Mouse (Mus musculus): Measurements from ENCODE around the gene Prickle2.

The Prickle2 gene

DNA sequence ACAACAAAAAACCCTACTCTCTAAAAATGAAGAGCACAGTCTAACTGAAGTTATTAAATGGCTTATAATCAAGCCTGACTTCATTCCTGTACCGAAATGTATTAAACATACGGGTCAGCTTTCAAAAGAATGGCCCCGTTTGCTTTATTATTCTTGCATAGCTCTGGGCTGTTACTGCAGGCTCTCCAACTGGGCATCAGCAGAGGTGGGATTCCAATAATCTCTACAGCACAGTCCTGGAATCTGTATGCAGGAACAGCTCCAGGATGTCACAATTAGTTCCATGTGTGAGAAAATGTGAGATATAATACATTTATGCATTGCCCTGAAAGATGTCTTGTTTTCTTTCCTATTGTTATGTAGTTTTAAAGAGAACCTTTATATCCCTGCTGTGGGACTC is 38.4 kb downstream of the Prickle2 start:
- in situ Hi-C loops (cut with MboI, MseI), result no loop called here

DNA sequence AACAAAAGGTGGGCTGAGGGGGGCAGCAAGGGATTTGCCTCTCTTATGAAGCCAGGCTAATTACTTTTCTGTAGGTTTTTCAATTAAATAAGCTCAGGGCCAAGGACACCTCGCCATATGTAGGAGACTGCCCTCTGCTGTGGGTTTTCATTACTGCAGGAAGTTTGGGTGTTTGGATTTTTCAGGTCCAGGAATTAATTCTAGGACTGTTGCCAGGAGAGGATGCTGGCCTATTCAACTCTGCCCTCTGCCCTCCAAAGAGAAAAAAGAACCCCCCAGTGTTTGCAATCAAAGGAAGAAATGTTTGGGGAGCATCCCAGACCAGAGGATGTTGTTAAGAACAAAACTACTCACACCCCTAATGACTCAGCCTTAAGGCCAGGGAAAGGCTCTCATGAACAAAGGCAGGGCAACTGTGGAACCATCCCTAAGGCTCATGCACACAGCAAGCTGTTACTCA is 40.4 kb downstream of the Prickle2 start:
- in situ Hi-C loops (cut with MboI, MseI), result no loop called here

DNA sequence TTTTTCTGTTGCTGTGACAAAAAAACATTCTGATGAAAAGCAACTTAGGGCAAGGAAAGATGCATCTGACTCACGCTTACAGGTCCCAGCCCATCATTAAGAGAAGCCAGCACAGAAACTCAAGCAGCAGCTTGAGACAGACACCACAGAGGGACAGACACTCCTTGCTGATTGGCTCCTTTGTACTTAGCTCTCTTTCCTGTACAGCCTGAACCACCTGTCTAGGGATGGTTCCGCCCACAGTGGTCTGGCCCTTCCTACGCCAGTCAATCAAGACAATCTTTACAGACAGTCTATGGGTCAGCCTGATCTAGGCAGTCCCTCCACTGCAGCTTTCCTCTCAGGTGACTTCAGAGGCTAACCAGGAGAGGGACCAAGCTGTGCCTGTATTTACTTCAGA is 42.1 kb downstream of the Prickle2 start:
- in situ Hi-C loops (cut with MboI, MseI), result no loop called here

DNA sequence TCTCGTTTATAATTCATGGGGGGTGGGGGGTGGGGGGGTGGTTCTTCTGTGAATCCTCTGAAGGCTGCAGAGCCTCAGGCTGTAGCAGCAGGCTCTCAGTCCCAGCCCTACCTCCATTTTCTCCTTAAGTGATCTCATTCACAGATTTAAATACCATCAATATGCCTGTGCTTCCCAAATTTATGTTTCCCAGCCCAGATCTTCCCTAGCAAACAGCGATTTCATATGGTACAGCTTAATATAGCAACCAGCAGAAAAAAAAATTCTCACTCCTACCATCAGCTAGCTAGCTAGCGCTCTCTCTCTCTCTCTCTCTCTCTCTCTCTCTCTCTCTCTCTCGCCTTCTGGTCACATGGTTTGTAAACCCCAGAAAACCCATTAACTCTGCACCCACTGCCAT is 42.5 kb downstream of the Prickle2 start:
- in situ Hi-C loops (cut with MboI, MseI), result no loop called here

DNA sequence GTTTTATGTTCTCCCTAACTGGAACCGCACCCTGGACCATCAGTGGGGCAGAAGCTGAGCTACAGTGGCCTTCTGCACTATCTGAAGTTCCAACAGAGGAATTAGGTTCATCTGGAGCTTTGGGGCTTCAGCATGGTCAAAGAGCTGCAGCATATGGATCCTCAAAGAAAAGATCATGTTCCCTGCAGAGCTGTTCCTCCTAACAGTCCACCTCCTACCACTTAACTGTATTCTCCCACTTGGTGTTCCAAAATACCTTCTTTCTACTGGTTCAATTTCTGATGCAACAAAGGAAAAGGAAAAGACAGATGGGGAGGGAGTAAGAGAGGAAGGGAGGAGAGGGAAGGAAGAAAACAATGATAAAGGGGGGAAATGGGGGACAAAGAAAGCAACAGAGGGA is 56.9 kb downstream of the Prickle2 start:
- in situ Hi-C loops (cut with MboI, MseI), result no loop called here

DNA sequence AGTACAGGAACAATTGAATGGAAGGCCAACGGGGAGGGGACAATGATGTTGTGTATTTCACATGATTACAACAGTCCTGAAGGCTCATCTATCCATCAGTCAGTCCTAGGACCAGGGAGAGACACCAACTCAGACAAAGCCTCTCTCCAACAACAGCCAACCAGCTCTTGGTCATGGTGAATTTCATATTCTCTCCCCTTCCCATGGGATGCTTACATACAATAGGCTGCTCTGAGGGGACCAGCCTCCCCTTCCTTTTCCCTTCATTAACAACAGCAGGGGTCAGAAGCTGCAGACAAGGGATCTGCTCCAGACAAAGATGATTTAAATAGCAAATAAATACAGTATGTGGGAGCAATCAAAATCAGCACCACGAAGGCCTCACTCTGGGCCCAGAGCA is 57.4 kb downstream of the Prickle2 start:
- in situ Hi-C loops (cut with MboI, MseI), result no loop called here

DNA sequence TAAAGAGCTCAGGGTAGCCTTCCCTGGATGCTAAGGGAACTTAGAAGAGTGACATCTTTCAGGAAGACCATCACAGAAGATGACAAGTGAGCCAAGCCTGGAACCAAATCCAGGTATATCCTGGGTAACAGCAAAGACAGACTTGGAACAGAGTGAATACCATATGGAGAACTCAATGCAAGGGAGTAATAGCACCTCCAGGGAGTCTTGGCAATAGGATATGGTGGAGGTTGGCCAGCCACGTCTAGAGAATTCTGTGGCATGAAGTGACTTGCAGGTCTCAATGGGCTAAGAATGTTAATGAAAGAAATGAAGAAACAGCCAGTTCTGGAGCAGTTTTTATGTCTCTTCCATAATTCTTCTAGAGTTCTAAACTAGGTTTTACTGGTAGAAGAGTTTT is 63.0 kb downstream of the Prickle2 start:
- in situ Hi-C loops (cut with MboI, MseI), result no loop called here

DNA sequence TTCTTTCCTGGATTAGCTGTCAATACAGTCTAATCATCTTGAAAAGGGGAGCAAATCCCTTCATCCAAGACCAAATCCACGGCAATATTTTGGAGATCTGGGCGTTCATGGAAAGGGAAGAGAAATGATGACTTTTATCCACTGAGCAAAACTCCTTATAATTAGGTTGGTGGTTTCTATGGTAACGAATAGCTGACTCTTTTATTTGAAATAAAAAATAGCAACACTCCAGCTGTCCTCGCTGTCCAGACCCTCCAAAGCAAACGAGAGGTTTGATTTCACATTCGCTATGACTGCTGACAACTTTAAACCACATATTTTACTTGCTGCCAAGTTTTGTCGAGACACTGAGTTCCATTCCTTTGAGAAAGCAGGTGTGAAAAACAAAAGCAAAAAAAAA is 64.0 kb downstream of the Prickle2 start:
- in situ Hi-C loops (cut with MboI, MseI), result no loop called here

DNA sequence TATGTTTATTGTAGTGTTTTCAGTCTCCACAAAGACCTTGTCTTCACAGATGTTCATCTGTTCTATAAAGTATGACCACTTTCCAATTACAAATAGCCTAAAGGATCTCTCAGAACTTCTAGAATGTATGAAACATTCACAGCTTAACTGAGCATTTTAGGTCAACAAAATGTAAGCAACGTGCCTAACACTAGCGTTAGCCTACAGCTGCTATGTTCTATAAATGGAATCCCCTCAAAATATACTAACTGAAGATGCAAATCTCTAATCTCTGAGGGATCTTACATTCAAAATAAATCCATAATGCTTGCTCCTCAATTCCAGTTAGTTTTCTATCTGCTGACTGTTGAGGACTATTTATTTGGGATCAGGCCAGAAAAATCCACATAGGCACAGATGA is 65.1 kb downstream of the Prickle2 start:
- in situ Hi-C loops (cut with MboI, MseI), result no loop called here

DNA sequence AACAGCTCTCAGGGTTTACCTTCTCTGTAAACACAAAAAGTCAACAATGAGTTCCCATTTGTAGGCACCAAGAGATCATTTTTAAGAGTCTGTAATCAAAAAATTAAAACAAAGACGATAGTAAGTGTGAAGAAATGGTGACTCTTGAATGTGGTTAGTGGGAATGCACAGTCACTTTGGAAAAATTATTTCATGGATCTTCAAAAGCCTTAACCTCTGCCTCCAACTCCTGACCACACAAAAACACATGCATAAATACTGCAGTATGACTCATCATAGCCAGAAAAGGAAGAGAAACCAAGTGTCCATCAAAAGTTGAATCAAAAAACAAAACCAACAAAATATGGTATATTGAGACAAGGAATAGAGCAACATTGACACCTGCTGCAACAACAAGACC is 69.5 kb downstream of the Prickle2 start:
- in situ Hi-C loops (cut with MboI, MseI), result no loop called here

DNA sequence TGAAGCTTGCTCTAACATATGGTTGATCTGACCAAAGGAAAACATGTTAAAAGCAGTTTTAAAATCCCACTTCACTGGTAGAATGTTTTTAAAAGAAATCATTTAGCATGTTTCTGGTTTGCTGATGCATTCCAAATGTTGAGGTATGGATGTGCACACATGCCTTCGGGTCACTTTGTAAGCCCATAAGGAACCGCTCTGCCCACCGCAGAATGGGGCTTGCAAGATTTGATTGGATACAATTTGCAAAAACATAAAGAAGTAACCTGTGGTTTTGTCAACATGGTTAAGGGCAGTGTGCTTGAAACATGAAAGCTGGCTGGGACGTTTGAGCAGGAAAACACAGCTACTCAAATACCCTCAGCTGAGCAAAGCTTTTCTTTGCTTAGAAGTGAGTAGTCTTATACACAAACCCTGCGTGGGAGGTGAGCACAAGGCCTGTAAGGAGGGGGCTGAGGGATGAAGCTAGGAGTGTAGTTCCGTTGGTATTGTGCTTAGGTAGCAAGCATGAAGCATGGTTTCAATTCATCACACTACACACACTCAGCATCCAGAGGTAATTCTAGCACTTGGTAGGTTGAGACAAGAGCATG is 71.0 kb downstream of the Prickle2 start:
- in situ Hi-C loops (cut with MboI, MseI), result no loop called here

DNA sequence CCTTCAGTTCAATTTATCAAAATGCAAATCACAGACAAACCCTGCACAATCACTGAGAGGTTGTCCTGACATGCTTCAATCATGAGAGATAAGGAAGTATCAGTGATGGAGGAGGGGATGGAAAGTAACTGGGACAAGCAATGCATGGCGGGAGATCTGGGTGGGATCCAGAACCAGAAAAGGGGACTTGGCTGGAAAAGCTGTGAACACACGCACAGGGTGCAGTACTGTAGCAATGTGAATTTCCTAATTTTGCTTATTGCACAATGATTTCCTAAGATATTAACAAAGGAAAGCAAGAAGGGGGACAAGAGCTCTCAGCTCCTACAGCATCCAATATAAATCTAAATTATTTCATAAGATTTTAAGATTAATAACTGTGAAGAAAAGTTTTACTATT is 75.0 kb downstream of the Prickle2 start:
- in situ Hi-C loops (cut with MboI, MseI), result no loop called here

DNA sequence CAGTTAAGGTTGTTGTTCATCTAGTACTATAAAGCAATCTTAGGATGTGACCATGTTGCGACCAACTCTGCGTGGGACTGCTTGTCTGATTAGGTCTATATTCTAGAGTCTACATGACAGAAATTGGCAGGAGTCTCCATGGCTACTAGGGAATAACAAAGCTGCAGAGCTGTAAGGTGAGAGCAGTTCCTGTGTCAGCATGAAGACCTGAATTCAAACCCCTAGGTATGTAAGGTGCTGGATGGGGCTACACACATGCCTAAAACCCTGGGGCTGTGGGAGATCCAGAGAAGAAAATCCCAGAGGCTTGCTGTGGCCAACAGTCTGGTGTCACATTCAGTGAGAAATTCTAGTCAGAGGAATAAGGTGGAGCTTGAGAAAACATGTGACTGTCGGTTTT is 78.2 kb downstream of the Prickle2 start:
- in situ Hi-C loops (cut with MboI, MseI), result no loop called here

DNA sequence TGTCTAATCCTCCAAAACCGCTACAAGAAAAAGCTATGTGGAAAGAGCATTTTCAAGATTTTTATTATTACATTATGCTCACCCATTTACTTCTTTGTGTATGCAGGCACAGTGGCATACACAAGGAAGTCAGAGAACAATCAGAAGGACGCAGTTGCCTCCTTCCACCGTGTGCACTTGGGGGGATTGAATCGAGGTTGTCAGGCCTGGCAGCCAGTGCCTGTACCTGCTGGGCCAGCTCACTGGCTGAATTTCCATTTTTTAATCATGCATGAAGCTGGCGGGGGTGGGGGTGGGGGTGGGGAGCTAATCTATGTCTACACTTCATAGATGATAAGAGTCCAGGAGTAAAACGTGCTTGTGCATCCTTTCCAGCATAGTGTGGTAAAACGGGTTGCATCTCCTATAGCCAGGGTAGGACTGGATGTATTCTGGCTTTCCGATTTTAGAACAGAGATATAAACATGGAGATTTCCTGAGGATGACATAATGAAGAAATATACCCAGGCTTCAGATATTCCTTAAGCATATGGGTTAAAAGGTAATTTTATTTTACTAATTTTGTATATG is 78.8 kb downstream of the Prickle2 start:
- in situ Hi-C loops (cut with MboI, MseI), result no loop called here

DNA sequence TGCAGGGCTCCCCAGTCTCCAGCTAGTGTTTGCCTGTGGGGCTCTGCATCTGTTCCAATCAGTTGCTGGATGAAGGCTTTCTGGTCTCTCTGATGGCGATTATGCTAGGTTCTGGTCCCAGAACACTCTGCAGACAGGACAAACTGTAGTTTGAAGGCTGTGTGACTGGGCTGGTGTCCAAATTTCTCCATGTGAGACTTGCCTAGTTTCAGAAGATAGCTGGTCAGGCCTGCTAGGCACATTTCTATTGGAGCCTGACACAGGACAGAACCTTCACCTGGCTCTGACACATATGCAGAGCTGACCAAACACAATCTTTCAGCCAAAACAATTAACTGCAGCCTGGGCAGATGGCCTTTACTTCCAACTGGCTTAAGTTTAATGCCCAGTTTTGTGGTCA is 80.0 kb downstream of the Prickle2 start:
- in situ Hi-C loops (cut with MboI, MseI), result no loop called here

DNA sequence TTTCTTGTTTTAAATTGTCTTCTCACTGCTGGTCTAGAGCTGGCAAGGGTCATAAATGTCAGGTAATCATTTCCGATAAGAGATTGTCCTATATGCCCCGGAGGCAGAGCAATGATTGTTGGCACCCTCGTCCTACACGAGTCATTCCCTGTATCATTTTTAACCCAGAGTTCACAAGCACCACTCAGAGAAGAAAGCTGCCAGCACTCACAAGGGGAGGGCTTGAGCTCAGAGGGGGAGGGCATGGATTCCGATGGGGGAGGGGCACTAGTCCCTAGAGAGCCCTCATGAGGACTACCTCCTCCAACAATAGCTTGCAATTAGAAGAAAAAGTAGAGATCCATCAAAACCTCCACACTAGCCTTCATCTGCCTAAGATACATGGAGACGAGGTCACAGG is 81.6 kb downstream of the Prickle2 start:
- in situ Hi-C loops (cut with MboI, MseI), result no loop called here

DNA sequence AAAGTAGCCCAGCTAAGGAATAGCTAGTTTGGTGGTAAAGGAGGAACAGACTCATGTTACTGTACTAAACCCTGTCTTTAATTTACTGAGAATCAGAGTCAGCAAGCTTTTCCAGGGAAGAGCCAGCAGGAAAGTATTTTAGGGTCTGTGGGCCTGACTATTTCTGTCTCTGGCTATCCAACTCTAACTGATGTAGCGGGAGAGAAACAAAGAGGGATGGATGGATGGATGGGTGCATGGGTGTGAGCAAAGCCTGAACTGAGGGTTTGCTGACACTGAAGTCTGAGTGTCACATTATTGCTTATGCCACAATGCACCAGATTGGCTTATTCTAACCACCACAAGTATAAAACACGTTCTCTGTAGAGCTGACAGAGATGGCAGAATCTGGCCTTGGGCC is 88.8 kb downstream of the Prickle2 start:
- in situ Hi-C loops (cut with MboI, MseI), result no loop called here

DNA sequence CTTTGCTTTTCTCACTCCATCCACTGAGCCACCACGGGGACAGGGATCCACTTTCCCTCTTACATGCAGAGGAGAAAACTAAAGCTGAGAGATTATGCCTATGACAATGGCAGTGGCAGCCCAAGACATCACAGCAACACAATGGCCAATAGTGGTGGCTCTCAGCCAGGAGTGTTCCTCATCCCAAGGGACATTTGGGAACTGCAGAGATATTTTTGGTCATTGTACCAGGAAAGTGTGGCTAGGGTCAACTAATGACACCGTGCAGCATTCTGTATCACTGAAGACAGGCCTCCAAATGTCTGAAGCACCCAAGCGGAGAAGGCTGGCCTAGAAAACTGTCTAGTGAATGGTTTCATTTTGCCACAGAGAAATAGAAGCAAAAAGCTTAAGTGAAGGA is 91.2 kb downstream of the Prickle2 start:
- in situ Hi-C loops (cut with MboI, MseI), result no loop called here

DNA sequence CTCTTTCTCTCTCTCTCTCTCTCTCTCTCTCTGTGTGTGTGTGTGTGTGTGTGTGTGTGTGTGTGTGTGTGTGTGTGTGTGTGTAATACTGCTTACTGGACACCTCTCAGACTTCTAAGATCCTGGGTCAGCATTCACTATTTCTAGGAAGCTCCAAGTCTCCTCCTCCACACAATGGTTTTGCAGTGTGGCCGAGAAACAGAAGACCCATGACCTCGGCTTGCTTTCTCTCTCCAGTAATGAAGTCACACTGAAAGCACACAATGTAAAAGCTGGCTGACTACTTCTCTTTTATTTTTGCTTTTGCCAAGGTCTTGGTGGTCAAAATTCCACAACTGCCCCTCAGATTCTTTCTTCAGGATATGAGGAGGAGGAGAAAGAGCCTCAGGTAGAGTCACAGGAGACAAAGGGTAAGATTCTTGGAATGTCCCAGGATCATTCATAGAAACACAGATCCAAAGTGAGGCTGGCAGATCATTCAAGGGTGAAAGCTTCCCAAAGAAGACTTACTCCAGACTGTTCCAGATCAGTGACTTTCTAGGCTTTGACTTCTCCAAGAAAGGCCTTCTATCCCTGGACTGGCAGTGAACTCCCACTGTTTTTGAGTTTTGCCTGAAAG is 93.7 kb downstream of the Prickle2 start:
- in situ Hi-C loops (cut with MboI, MseI), result no loop called here

DNA sequence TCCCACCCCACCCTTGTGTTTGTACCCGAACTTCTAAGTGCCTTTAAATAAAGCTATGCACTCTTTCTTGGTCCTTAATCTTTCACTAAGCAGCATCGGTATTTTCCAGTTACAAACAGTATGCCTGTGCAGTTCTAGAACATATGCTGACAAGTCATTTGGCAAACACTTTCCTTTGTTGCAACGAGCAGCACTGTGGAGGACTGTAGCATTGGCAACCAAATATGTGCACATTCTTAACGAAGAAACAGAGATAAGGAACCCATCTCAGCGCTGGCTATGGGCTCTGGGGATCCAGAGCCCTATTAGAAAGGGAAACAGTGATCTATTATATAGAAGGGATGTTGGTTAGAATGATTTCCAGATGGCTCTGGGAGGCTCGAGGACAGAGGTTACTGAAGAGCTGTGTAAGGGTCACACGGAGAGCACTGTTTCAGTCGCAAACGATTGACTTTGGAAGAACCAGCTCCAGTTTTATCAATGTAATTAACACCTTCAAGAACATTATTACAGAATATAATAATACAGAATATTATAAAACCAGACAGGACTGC is 96.2 kb downstream of the Prickle2 start:
- in situ Hi-C loops (cut with MboI, MseI), result no loop called here

DNA sequence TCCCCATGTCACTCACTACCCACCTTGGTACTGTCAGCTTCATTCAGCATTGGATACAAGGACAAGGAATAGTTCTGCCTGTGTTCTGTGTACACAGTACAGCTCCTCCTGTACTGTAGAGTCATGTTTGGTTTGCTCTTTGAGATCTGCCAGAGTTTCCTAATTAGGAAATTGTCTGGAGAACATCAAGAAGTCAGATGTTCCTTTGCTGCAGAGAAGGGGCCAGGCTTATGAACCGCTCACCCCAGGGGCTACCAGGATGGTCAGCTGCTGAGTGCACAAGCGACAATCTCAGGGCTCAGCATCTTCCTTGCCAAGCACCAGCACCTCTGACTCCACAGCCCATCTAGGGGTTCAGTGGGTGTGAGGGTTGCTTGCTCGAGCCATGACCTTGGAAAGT is 96.9 kb downstream of the Prickle2 start:
- in situ Hi-C loops (cut with MboI, MseI), result no loop called here

DNA sequence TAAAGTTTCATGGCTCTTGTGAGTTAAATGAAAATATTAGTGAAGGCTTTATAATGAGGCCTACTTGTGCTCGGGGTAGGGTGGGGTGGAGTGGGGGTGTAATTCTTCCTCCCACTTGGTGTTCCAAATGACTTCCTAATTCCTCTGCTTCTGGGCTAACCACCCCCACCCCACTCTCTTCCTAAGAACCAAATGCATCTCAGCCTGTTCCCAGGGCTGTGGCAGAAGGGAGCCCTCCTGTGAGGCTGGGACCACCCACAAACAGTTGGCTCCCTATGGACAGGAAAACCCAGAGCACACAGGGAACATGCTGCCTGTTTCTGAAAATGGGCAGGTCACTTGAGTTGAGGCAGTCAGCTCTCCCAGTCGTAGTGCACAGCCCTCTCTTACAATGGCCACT is 100.8 kb downstream of the Prickle2 start:
- in situ Hi-C loops (cut with MboI, MseI), result no loop called here

DNA sequence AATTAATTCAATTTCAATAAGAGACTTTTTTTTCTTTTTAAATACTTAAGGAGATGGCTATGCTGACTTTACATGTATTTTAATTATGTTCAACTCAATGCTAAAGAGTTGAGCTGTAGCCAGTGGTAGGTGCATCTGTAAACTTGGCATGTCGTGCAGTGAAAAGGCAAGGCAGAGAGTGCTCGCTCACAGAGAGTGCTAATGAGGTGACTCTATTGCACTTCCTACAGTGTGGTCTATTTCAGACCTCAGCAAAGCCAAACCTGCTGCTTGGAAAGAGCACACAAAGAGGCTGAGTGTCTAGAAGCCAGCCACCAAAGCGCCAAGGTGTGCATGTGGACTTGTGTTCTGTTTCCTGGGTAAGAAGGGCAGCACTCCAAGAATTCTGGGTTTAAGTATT is 109.6 kb downstream of the Prickle2 start:
- in situ Hi-C loops (cut with MboI, MseI), result no loop called here
